Mouse (Mus musculus) E14TG2a.4 (cell line): ENCODE data around the gene Nkrf.

ENCODE experiments used
- CTCF ChIP-seq: conservative IDR thresholded peaks from 2 replicates; pipeline ENCODE4 v1.5.1; 2014; ENCODE audit warnings: low read length
- NANOG ChIP-seq: IDR thresholded peaks from 2 replicates; pipeline ENCODE4 v1.6.1; 2014; ENCODE audit warnings: borderline replicate concordance, low read length, mixed read lengths
- POU5F1 ChIP-seq: IDR thresholded peaks from 2 replicates; pipeline ENCODE4 v1.6.1; 2014; ENCODE audit warnings: low read length, borderline replicate concordance

DNA sequence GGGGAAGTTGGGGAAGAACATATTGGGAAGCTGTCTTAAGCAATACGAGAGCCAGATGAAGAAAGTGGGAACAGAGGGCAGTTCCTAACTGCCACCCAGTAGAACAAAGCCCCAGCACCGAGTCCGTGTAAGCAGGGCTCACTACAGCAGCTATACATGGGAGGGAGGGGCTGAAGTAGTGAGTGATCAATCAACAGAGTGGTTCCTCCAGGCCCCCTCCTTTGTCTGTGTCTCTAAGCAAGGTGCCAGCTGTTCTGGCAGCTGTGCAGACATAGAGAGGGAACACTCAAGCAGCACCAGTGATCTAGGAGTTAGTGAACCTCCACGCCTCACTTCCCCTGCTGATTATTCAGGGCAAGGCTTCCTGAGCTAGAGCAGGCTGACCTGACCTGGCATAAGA, 27.0 kb upstream of the Nkrf start:
- TF ChIP-seq CTCF (no peak), NANOG (no peak), POU5F1 (no peak)
